Mouse (Mus musculus) MEL (cell line): ENCODE measurements at regions not wholly inside any gene's neighbourhood (a gene's known extent, or its start where the extent isn't known, plus 50 kb on each side); places are given as distances from the start of the nearest gene placed in this dataset.

ENCODE experiments used
- DNase-seq: peaks from one replicate; pipeline ENCODE4 v3.0.0; 2011; ENCODE audit warnings: low read depth, low spot score
- H3K27ac ChIP-seq: 2 replicates; pipeline ENCODE4 v1.5.1; 2012; ENCODE audit warnings: low read depth, mild to moderate bottlenecking, control low read depth, low read length, moderate library complexity; ENCODE audit not compliant: control insufficient read depth
- H3K27me3 ChIP-seq, 2 experiments: fragments of 150-350 bp in 1 of 2; sonication (generic) in 1 of 2; 2 replicates each; pipeline ENCODE4 v1.6.1; 2012; ENCODE audit warnings: low read length in 2 of 2, mild to moderate bottlenecking in 2 of 2, improper control_type of control experiment in 1 of 2, moderate library complexity in 1 of 2; ENCODE audit not compliant: insufficient read depth in 2 of 2, control insufficient read depth in 1 of 2
- H3K36me3 ChIP-seq, 2 experiments: 2 replicates each; pipeline ENCODE4 v1.6.1; 2012 to 2014; ENCODE audit warnings: low read length in 2 of 2, improper control_type of control experiment in 1 of 2, inconsistent platforms in 1 of 2, mild to moderate bottlenecking in 1 of 2; ENCODE audit not compliant: insufficient read depth in 2 of 2, control insufficient read depth in 1 of 2
- H3K4me1 ChIP-seq, 2 experiments: fragments of 150-350 bp in 1 of 2; sonication (generic) in 1 of 2; 2 replicates each; pipeline ENCODE4 v1.6.1; 2012; ENCODE audit warnings: low read length in 2 of 2, improper control_type of control experiment in 1 of 2, mild to moderate bottlenecking in 1 of 2; ENCODE audit not compliant: insufficient read depth in 2 of 2, control insufficient read depth in 1 of 2
- H3K4me3 ChIP-seq, 2 experiments: fragments of 150-350 bp in 1 of 2; sonication (generic) in 1 of 2; 2 replicates each; pipeline ENCODE4 v1.5.1; 2012; ENCODE audit warnings: low read depth in 2 of 2, low read length in 2 of 2, mild to moderate bottlenecking in 2 of 2, moderate library complexity in 2 of 2, control low read depth in 1 of 2, improper control_type of control experiment in 1 of 2; ENCODE audit not compliant: control insufficient read depth in 1 of 2, insufficient read depth in 1 of 2
- H3K79me2 ChIP-seq: 2 replicates; pipeline ENCODE4 v1.6.1; 2012; ENCODE audit warnings: mild to moderate bottlenecking, low read length, moderate library complexity; ENCODE audit not compliant: control insufficient read depth, poor library complexity, insufficient read depth
- H3K9ac ChIP-seq: 2 replicates; pipeline ENCODE4 v1.6.1; 2012; ENCODE audit warnings: low read depth, mild to moderate bottlenecking, control low read depth, low read length, moderate library complexity; ENCODE audit not compliant: control insufficient read depth, poor library complexity, severe bottlenecking
- H3K9me3 ChIP-seq: fragments of 150-350 bp; sonication (generic); replicated peaks from 2 replicates; pipeline ENCODE4 v1.6.1; 2012; ENCODE audit warnings: mild to moderate bottlenecking, low read length, improper control_type of control experiment, moderate library complexity; ENCODE audit not compliant: insufficient read depth
- CTCF ChIP-seq, 3 experiments: IDR thresholded peaks in 2 of 3; conservative IDR thresholded peaks in 1 of 3; 2 replicates each; pipeline ENCODE4 v1.5.1; 2011 to 2012; ENCODE audit warnings: low read length in 3 of 3, low read depth in 2 of 3, mild to moderate bottlenecking in 2 of 3, improper control_type of control experiment in 1 of 3, inconsistent platforms in 1 of 3, mixed read lengths in 1 of 3, moderate library complexity in 1 of 3; ENCODE audit not compliant: control insufficient read depth in 1 of 3, insufficient read depth in 1 of 3, poor library complexity in 1 of 3, severe bottlenecking in 1 of 3
- E2F4 ChIP-seq: IDR thresholded peaks from 2 replicates; pipeline ENCODE4 v1.6.1; 2011; ENCODE audit warnings: low read depth, low read length, improper control_type of control experiment, borderline replicate concordance
- ETS1 ChIP-seq: IDR thresholded peaks from 2 replicates; pipeline ENCODE4 v1.6.1; 2012; ENCODE audit warnings: low read depth, mild to moderate bottlenecking, inconsistent platforms, low read length, improper control_type of control experiment, moderate library complexity
- GATA1 ChIP-seq: IDR thresholded peaks from 2 replicates; pipeline ENCODE4 v1.6.1; 2011; ENCODE audit warnings: low read depth, low read length, improper control_type of control experiment
- HCFC1 ChIP-seq: IDR thresholded peaks from 2 replicates; pipeline ENCODE4 v1.6.1; 2012; ENCODE audit warnings: low read depth, mild to moderate bottlenecking, inconsistent platforms, low read length, improper control_type of control experiment, moderate library complexity
- JUND ChIP-seq: IDR thresholded peaks from 2 replicates; pipeline ENCODE4 v1.6.1; 2011; ENCODE audit warnings: low read depth, mild to moderate bottlenecking, improper control_type of control experiment, low read length
- KAT2A ChIP-seq: conservative IDR thresholded peaks from 2 replicates; pipeline ENCODE4 v1.6.1; 2012; ENCODE audit warnings: low read depth, low read length, improper control_type of control experiment, inconsistent platforms
- MAFK ChIP-seq: IDR thresholded peaks from 2 replicates; pipeline ENCODE4 v1.6.1; 2011; ENCODE audit warnings: low read depth, mild to moderate bottlenecking, low read length, improper control_type of control experiment, borderline replicate concordance
- MAX ChIP-seq: IDR thresholded peaks from 2 replicates; pipeline ENCODE4 v1.6.1; 2011; ENCODE audit warnings: low read length, improper control_type of control experiment
- MAZ ChIP-seq: IDR thresholded peaks from 2 replicates; pipeline ENCODE4 v1.6.1; 2012; ENCODE audit warnings: low read depth, mild to moderate bottlenecking, inconsistent platforms, low read length, improper control_type of control experiment
- NRF1 ChIP-seq: IDR thresholded peaks from 2 replicates; pipeline ENCODE4 v1.6.1; 2014; ENCODE audit warnings: low read depth, mild to moderate bottlenecking, inconsistent platforms, low read length, improper control_type of control experiment, moderate library complexity; ENCODE audit not compliant: poor library complexity, insufficient read depth, severe bottlenecking
- POLR2AphosphoS5 ChIP-seq: IDR thresholded peaks from 2 replicates; pipeline ENCODE4 v1.6.1; 2012; ENCODE audit warnings: low read depth, borderline replicate concordance, mild to moderate bottlenecking, inconsistent platforms, low read length, moderate library complexity, mixed read lengths
- RAD21 ChIP-seq: IDR thresholded peaks from 2 replicates; pipeline ENCODE4 v1.6.1; 2011; ENCODE audit warnings: mild to moderate bottlenecking, low read depth, low read length, improper control_type of control experiment
- SMC3 ChIP-seq: IDR thresholded peaks from 2 replicates; pipeline ENCODE4 v1.6.1; 2011; ENCODE audit warnings: low read depth, low read length, improper control_type of control experiment
- TAL1 ChIP-seq: IDR thresholded peaks from 2 replicates; pipeline ENCODE4 v1.6.1; 2012; ENCODE audit warnings: mild to moderate bottlenecking, inconsistent platforms, low read length, moderate library complexity, mixed read lengths
- TBP ChIP-seq: IDR thresholded peaks from 2 replicates; pipeline ENCODE4 v1.8.0; 2011; ENCODE audit warnings: low read depth, low read length, improper control_type of control experiment
- USF2 ChIP-seq, 2 experiments: IDR thresholded peaks; 2 replicates each; pipeline ENCODE4 v1.6.1; 2011 to 2012; ENCODE audit warnings: improper control_type of control experiment in 2 of 2, low read length in 2 of 2, borderline replicate concordance in 1 of 2, inconsistent platforms in 1 of 2, low read depth in 1 of 2, mild to moderate bottlenecking in 1 of 2; ENCODE audit not compliant: insufficient read depth in 1 of 2
- ZC3H11A ChIP-seq: IDR thresholded peaks from 2 replicates; pipeline ENCODE4 v1.6.1; 2012; ENCODE audit warnings: low read depth, mild to moderate bottlenecking, inconsistent platforms, low read length, improper control_type of control experiment
- ZNF384 ChIP-seq: IDR thresholded peaks from 2 replicates; pipeline ENCODE4 v1.6.1; 2012; ENCODE audit warnings: low read depth, mild to moderate bottlenecking, inconsistent platforms, low read length, improper control_type of control experiment

GRCm38 (mm10) chr13:47811711-47812415 lies 449.2 kb upstream of the Id4 start:
- Histone ChIP-seq H3K9ac (no peak overlapping the region), H3K27me3 (no peaks in the 10 kb centered on the region), H3K4me3 (no peak overlapping the region), H3K27ac (no peak overlapping the region), H3K36me3 (no peaks in the 10 kb centered on the region), H3K79me2 (no peaks in the 10 kb centered on the region), H3K9me3 (no peaks in the 10 kb centered on the region), H3K4me1 (no peaks in the 10 kb centered on the region)
- no peak for DNase-seq
- no peak for TF ChIP-seq E2F4
- no peak for TF ChIP-seq MAFK
- TF ChIP-seq GATA1, result no peak
- no peak for TF ChIP-seq POLR2AphosphoS5

- no peaks in the 10 kb centered on the region for H3K36me3 ChIP-seq
- TF ChIP-seq RAD21 (no peak), KAT2A (no peak), SMC3 (no peak), ZNF384 (no peak), TBP (no peak)
- H3K27ac ChIP-seq, result no peak overlapping the region
- H3K9ac ChIP-seq, result no peak overlapping the region
- DNase-seq, result no peak
- H3K4me1 ChIP-seq, result no peaks in the 10 kb centered on the region
- H3K27me3 ChIP-seq, result no peaks in the 10 kb centered on the region
- no peak overlapping the region for H3K4me3 ChIP-seq
- H3K79me2 ChIP-seq, result no peaks in the 10 kb centered on the region
- H3K9me3 ChIP-seq, result no peaks in the 10 kb centered on the region
These were observed 442.0 kb upstream of the Id4 start for GRCm38 (mm10) chr13:47818924-47819564.

- no peak for DNase-seq
- no peak overlapping the region for H3K9ac ChIP-seq
- no peak overlapping the region for H3K4me3 ChIP-seq
- no peaks in the 10 kb centered on the region for H3K27me3 ChIP-seq
- H3K36me3 ChIP-seq, result no peaks in the 10 kb centered on the region
- no peak overlapping the region for H3K27ac ChIP-seq
- H3K4me1 ChIP-seq, result no peaks in the 10 kb centered on the region
- TF ChIP-seq TAL1, result no peak
- no peak for TF ChIP-seq HCFC1
- TF ChIP-seq E2F4, result no peak
- TF ChIP-seq MAZ, result no peak
- no peak for TF ChIP-seq USF2 (IDR thresholded peaks at IDR 0.05; ENCODE audit: borderline replicate concordance in 1 of 2, insufficient read depth in 1 of 2, low read depth in 1 of 2, low read length in 2 of 2)
- TF ChIP-seq ETS1, result no peak
- no peak for TF ChIP-seq MAX
- TF ChIP-seq CTCF (IDR thresholded peaks at IDR 0.05 in 2 of 3, conservative IDR thresholded peaks at IDR 0.05 in 1 of 3; ENCODE audit: control insufficient read depth in 1 of 3, insufficient read depth in 1 of 3, low read depth in 2 of 3, low read length in 3 of 3, poor library complexity in 1 of 3, severe bottlenecking in 1 of 3), result no peak; a peak in 1 of 6 replicates
- TF ChIP-seq JUND, result no peak
- TF ChIP-seq KAT2A, result no peak
- TF ChIP-seq ZC3H11A, result no peak
- TF ChIP-seq GATA1, result no peak
- TF ChIP-seq NRF1, result no peak
- H3K9me3 ChIP-seq, result no peaks in the 10 kb centered on the region
- no peaks in the 10 kb centered on the region for H3K79me2 ChIP-seq
These were observed 424.5 kb upstream of the Id4 start for GRCm38 (mm10) chr13:47836491-47836890.
